Mouse (Mus musculus) c-Kit-negative CD71-positive TER-119-positive erythroid progenitor cells, embryonic 14.5 days (primary cell): ENCODE measurements around the gene Galnt11.
"Not testable (repeated sequence)": the region's sequence is repeated elsewhere in the genome, so short reads cannot be mapped to it uniquely, and the experiment has no call there.

Experiments used
- DNase-seq: peaks from one replicate; pipeline ENCODE4 v3.0.0-alpha.2; 2013; ENCODE audit warnings: low read depth, low spot score

Gene Galnt11

DNA sequence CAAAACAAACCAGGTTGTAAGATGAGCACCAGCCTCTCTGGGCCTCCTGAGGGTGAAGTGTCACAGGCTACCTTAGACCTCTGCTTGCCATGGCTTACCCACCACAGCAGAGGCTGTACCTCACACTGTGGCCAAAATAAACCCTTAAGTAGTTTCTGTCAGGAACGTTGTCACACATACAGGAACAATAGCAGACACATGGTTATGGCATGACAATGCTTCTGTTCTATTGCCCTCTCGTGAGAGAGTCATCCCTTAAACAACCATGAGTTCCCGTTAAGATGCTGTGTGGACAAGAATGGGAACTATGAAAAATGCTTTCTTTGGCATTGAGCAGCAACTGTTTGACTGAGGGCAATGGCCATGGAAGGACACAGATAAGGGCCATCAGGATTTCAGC is at the start of gene Galnt11:
Gene Galnt11 (plus strand): TSS at position 301 of the 400 bp plus-strand sequence.
- DNase-seq: no peak

DNA sequence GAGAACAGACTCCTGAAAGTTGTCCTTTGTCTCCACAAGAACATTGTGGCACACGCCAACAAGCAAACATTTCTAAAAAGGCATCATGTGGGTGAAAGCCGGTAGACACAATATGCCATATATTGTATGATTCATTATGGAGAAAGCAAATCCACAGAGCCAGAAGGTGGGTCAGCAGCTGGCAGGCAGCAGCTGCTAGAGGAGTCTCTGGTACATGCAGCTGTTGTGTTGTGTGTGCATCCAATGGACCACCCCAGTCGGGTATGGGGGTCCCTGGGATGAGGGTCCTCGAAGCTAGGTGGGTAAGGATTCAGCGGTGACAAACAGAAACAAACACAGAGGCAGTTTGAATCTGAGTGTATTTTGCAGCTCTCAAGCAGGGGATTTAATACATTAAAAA is 43.8 kb upstream of the Galnt11 start:
- not testable (repeated sequence) for DNase-seq

DNA sequence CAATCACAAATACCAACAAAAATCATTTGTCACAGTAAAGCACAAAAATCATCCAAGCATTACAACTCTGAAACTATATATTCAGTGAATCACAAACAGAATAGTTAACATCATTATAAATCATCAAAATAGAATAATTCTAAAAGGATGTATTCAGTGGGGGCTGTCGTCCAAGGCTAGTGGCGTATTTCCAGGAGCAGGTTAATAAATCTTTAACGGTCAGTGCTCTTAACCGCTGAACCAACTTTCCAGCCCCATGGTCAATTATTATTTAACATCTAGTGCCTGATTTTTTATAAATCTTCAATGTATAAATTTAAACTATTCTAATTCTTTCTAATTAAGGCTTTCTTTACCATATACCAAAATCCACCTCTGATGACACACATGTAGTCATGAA is 43.2 kb upstream of the Galnt11 start:
- DNase-seq: not testable (repeated sequence)

DNA sequence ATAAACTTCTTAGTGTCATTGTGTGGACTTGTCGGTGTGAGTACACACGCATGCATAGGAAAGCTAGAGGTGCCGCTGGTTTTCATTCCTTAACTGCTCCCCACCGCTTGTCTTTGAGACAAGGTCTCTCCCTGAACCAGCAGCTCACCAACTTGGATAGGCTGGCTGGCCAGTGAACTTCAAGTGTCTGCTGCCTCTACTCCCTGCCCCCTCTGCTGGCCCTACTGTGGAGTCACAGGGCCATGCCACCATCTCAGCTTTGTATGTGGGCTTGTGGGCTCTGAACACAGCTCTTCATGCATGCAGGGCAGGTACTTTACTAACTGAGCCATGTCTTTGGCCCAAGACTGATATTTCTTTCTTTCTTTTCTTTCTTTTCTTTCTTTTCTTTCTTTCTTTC is 42.4 kb upstream of the Galnt11 start:
- DNase-seq: no peak

DNA sequence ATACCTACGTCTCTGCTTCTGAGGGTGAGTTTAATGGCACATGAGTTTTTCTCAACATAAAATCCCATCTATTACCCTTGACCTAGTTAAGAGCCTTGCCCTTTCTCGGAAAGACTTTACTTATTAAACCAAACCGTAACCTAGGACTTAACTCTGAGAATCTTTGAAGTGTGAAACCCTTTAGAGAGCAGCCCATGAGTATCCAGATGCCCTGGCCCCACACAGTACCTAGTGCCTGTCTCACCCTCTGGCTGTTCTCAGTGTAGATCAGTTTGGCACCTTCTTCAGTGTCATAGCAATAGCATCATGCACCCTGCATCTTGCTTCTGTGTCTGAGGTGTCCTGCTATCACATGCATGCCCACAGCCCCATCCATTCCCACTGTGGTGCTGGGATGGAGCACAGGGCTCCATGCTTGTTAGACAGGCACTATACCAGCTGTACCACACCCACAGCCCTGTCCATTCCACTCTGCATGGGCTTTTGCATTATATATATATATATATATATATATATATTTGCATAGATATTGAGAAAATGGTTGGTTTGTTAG is 41.7 kb upstream of the Galnt11 start:
- DNase-seq: no peak

DNA sequence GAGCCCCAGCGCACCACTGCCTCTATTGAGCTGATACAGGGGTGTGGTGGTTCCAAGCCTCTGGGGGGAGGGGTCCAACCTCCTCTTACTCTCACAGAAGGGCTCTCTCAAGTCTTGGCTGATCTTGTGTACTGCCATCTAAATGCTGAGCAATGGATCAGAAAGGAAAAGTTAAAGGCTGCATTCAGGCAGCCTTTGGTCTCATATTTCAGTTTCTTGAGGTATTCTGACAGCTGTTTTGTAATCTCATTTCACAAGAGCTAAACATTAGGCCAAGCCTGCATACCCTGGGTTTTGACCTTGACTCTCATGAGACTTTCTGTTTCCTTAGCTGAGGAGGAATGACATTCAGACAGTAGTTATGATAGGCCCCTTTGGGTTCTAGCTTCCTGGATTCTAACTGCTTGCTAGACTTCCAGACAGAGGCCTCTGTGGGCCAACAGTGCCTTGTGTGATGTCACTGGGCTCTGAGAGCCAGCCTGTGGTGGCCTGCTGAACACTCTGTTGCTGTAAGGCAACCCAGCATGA is 40.6 kb upstream of the Galnt11 start, which contains the start of gene Galntl5:
Gene Galntl5 (plus strand): TSS at position 457 of the 528 bp plus-strand sequence.
- DNase-seq: no peak

DNA sequence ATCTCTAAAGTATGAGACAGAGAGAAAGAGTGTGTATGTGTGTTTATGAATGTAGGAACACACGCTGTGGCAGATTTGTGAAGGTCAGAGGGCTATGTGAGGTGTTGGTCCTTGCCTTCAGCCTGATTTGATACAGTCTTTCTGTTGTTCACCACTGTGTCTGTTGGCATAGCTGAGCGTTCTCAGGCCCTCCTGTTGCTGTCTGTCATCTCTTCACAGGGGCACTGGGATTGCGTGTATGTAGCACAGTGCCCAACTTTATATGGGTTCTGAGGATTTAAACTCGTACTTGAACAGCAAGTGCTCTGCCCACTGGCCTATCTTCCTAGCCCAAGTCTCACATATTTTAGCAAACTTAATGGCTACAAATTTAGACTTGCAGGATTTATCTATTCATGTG is 38.1 kb upstream of the Galnt11 start:
- no peak for DNase-seq

DNA sequence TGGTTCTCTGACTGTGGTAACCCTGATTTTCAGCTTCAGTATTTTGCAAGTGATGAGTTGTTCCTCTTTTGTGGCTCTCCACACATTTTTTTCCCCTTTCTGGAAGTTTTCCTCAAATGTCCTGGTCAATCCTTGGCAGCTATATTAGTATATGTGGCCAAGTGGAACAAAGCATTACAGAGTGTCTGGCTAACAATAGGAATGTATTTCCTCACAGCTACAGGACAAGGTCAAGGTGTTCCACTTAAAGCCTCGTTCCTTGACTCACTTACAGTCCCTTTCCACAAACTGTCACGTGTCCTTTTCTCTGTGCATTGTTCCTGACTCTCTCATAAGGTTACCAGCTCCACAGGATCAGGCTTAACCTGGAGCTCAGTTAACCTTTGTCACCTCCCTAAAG is 37.1 kb upstream of the Galnt11 start:
- no peak for DNase-seq

DNA sequence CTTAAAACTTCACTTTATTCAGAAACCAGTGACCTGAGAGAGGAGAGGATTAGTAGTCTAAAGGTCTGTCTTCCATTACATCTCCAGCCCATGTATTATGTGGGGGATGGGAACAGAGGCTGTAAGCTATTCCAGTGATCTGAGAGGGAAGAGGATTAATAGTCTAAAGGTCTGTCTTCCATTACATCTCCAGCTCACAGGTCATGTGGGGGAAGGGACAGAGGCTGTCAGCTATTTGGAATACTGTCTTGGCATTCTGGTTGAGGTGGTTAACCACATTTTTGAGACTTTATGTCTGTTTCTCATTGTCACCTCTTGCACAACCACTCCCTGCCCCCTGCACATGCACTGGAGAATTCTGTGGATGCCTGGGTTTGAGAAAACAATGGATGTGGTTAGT is 34.0 kb upstream of the Galnt11 start:
- DNase-seq: no peak

DNA sequence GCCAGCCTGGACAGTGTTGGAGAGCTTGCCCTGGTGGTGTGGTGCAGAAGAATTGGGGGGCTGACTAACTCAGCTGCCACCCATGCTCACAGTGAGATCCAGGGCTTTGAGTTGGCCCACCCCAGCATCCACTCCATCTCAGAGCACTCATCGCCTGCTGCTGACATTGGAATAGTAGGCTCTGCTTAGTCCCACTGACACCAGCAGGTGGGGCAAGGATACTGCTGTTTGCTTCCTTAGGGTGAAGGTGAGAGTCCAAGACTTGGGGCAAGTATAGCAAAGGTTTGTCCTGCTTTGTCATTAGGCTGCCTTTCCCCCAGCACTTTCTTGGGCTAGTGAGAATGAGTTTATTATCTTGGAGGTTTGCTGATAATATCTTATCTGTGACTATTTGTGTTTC is 32.9 kb upstream of the Galnt11 start:
- no peak for DNase-seq

DNA sequence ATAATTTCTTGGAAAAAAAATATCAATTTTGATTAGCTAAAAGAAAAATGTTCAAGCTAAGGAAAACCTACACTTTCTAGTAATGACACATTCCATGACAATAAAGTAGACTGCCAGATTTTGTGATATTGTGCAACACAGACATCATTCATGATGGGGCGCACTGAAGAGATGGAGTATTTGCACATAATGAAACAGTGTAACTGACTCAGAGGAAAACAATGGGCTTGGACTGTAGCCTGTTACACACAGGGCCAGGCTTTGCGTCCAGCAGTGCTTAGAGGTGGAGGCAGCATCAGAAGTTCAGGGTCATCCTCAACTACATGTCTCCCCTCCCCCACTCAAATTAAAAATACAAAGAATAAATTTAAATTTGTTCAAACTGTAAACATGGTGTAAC is 31.2 kb upstream of the Galnt11 start:
- DNase-seq: no peak

DNA sequence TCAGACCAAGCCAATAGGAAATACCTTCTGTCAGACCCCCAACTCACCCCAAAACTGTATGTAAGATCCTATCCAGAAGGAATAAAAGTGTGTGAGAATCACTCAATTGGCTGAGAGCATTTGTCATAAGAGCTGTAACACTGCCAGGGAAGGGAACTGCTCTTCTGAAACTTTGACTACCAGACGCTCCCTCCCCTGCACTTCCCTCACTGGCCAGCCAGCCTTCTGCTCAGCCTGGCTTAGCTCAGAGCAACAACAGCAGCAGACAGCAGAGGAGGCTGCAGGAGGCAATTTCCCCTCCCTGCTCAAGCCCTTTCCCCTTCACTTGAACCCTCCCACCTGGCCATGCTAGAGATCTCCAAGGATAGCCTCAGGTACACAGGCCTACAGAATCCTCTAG is 9.8 kb upstream of the Galnt11 start:
- no peak for DNase-seq

DNA sequence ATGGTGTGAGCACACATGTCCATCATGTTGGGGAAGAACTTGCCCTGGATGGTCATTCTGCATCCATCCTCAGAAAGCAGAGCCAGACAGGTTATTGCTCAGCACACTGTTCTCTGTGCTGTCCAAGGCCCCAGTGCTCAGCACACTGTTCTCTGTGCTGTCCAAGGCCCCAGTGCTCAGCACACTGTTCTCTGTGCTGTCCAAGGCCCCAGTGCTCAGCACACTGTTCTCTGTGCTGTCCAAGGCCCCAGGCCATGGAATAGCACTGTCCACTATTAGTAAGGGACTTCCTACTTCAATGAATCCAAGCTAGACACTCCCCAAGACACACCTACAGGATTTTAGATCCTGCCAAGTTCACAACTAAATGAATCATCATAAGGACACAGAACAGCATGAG is 8.5 kb upstream of the Galnt11 start:
- not testable (repeated sequence) for DNase-seq

DNA sequence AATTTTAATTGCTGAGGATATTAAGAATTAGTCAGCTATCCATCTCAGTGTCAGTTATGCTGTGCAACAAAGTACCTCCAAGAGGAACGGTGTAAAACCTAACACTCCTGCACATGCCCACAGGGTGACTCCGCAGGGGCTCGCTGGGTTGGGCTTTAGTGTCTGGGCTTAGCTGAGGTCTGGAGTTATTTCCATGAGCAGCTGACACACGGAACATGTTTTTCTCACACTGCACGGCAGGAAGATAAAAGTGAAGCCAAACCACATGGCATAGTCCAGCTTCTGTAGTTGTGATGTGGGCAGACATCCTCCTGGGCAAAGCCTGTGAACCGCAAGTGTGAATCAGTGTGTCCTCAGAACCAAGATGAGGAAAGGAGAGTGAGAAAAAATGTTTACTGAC is 6.7 kb upstream of the Galnt11 start:
- DNase-seq: no peak

DNA sequence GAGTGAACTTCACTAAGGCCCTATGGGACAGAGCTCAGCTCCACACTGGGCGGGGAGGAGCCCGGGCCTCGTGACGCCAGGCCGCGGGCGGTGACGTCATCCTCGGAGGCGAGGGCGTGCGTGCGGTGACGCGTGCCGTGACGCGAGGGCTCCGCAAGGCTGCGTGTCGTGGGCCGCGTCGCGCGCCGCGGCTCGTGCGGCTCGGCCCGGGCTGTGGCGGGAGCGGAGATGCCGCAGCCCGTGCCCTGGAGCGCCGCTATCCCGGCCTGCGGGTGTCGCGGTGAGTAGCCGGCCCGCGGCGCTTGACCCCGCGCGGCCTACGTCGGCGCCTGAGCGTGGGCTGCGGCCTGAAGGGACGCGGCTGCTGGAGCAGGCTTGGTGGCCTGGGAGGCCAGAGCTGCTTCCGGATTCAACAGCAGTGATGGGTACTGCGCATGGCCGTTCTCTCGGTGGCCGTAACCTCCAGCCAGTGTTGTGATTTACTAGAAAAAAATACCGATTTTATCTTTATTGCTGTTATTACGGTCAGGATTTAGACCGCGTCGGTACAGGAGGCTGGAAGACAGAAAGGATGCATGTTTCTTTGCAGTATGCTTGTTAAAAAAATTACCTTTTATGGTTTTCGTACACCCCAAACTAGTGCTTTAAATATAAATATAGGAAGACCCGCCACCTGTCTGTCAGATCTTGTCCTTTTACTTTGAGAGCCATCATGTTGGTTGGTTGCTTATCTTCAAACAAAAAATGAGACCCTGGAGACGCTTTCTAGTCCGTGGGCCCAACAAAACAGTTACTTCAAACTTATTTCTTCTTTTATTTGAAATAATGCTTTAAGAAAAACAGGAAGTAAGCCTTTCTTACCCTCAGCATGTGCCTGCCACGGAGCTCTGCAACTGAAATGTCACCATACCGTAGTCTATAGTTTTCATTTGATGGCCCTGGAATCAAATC is 1.3 kb downstream of the Galnt11 start, which contains the start of gene E130116L18Rik:
Gene E130116L18Rik (minus strand): TSS at position 402 of the 951 bp plus-strand sequence.
- no peak for DNase-seq

DNA sequence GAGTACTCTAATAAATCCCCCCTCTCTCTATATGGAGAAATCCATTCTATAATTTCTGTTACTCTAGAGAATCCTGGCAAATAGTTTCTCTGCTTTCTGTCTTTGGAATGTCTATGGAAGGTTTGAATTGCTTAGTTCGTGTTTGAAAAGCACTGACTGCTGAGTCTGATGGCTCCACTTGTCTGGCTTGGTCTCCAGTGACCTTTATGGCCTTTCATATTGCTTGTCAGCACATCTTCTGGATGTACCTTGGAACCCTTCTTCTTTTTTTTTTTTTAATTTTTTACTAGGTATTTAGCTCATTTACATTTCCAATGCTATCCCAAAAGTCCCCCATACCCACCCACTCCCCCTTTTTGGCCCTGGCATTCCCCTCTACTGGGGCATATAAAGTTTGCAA is 2.7 kb downstream of the Galnt11 start:
- not testable (repeated sequence) for DNase-seq

DNA sequence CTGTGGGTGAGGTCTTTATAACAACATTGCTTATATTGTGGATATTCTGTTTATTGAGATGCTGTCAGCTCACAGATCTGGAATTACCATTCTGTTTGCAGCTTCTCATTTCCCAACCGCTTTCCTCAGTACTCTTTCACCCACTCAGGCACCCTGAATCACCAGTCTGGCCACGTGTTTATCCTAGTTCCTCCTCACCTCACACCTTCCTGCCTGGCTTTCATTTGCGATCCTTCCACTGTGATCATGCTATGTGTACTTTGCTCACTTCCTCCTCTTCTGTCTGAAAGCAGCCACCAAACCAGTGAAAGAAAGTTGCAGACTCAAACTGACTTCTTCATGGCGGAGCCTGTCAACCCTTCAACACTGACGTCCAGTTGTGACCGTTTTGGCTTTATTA is 21.4 kb downstream of the Galnt11 start:
- no peak for DNase-seq

DNA sequence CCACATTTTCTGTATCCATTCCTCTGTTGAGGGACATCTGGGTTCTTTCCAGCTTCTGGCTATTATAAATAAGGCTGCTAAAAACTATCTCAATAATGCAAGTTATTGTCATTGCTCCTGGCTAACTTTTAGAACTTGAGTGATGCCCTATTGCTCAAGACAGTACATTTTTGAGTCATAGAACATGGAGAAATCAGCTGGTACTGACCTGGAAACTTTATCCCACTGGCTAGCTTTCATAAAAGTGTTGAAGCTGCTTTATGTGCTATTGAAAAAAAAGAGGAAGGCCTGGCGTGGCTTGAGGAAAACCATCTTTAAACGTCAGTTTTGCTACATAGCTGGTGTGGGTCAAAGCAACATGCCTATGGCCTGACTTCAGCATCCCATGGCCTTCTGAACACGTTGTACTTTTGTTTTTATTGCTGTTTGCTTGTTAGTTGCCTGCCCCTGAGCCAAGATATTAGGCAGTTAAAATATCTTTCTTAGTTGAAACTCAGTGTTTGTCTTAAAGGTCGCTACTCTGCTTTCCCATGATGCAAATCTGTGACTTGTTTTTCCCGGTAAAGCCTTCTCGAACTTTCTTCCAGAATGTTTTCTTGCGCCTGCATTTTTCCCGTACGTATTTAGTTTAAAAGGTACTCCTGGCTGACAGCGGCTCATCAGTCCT is 24.2 kb downstream of the Galnt11 start:
- no peak for DNase-seq

DNA sequence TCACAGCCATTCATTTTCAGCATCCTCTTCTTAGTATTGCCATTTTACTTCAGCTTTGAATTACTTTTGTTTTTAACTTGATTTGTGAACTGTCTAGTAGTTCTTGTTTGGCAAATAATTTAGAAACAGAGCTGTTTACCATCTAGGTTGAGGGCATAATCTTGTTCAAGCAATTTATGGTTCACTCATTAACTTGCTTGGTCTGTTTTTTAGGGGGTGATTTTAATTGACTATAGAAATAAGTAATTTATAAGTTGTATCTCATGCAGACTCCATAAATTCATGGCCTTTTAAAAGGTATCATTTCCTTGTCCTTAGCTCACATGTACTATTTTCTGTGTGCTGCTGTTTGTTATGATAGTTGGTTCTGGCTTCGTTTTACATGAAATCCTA is 24.8 kb downstream of the Galnt11 start:
- no peak for DNase-seq

DNA sequence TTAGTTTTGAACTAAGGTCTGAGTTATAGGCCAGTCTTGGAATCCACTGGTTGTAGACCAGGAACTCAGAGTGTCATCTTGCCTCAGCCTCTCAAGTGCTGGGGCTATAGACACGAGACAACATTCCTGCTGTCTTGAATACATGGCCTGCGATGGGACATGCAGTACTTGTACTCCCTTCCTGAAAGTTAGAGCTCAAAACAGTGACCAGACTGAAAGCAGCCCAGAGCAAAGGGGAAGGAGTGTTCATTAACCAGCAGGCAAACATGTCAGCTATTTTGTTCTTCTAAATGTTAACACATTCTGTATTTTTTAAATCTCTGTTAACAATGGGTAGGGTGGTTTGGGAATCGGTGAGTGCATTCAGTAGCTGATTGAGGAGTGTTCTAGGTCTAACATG is 25.3 kb downstream of the Galnt11 start:
- no peak for DNase-seq

DNA sequence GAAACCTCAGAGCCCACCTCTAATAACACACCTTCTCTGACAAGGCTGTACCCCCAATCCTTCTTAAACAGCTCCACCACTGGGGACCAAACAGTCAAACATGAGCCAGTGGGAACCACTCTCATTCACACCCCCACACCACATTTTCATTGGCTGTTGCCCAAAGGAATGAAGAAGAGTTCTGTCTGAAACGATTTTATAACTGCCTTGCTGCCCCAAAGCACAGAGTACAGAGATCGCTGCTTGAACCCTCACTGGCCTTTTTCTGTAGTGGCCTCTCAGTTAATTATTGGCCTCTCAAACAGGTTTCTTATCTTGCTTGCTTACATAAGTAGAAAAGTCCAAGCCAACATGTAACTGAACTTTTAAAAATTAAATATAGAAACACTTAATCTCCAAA is 30.7 kb downstream of the Galnt11 start:
- no peak for DNase-seq

DNA sequence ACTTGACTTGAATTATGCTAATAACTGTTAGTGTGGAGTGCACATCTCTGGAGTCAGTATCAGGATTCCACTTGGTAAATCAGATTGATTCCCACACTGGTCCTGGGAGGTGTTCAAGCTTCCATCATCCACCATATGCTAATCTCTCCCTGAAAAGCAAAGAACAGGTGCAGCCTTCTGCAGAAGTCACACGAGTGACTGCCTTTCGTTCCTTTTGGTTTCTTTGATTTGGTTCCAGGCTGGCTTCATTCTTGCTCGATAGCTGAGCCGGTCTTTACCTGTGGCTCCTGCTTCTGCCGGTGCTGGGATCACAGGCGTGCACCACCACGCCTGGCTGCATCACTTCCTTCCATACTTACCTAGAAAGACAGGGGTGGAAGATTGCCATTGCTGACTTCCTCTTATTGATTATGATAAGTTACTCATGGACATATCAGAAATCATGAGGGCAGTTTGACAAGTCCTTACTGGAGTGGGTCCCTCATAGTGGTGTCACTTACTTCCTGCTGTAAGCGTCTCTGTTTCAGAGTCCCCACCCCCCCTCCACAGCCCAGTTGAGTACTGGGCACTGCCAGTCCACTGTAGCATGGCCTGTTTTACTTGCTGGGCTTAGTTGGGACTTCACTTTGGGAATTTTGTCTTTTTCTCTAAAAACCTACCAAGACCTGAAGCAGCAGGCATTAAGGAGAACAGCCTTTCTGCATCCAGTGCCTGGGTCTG is 31.3 kb downstream of the Galnt11 start:
- no peak for DNase-seq
